Mouse (Mus musculus) kidney, postnatal 10 days (tissue): ENCODE results near the gene Gm10197.

Experiments used
- DNase-seq: peaks from one replicate; pipeline ENCODE4 v3.0.0; 2021; ENCODE audit warnings: mixed read lengths

Gene Gm10197

DNA sequence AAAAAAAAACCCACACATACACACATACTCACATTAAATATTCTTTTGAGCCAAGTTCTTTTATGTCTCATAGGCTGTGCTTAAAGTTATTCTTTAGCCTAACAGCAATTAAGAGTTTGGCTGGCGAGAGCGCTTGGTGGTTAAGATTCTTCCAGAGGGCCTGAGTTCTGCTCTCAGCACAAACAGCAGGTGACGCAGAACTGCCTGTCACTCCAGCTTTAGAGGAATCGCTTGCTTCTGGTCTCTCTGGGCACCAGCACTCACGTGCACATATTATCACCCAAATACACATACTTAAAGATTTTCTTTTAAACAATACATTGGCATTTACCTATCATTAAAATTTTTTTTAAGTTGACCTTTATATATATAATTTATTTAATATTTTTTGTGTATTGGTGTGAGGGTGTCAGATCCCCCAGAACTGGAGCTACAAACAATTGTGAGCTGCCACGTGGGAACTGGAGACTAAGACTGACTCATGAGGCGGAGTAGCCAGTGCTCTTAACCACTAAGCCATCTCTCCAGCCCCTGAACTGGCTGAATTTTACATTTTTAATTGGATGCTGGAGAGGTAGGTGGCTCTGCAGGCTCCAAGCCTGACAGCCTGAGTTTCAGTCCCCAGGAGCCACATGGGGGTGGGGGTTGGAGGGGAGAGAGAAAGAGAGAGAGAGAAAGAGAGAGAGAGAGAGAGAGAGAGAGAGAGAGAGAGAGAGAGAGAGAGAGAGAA lies 17.1 kb downstream of the Gm10197 start:
- DNase-seq: no peak

DNA sequence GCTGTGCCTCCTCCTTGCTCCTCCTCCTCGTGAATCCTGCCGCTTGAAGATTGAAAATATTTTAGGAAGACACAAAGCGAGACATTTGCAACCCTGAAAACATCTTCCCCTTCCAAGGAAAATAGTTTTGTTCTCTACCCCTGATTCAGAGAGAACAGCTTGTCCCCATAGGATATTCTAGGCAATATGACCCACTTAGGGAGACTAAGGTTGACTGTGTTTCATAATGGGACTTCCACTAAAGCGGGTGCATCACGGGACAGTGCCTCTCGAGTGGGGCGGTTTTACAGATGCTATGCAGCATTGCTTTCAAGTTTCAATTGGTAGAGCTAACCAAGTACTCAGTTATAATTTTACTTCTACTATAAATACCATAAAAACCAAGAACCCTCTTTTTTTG lies 17.7 kb downstream of the Gm10197 start:
- no peak for DNase-seq

DNA sequence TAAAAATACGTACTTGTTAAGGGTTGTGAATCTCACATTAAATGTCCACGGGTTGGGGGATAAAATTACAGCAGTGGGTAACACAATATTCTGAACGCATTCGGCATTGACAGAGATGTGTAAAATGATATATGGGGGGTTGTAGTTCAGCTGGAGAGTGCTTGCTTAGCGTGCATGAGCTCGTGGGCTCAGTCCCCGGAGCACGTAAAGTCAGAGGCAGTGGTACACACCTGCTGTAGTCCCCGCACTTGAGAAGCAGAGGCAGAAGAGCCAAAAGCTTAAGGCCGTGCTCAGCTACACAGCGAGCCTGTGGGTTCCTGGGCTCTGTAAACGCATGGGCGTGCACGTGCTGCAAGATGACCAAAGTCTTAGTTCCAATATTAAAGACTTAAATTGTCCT lies 25.8 kb downstream of the Gm10197 start:
- no peak for DNase-seq

DNA sequence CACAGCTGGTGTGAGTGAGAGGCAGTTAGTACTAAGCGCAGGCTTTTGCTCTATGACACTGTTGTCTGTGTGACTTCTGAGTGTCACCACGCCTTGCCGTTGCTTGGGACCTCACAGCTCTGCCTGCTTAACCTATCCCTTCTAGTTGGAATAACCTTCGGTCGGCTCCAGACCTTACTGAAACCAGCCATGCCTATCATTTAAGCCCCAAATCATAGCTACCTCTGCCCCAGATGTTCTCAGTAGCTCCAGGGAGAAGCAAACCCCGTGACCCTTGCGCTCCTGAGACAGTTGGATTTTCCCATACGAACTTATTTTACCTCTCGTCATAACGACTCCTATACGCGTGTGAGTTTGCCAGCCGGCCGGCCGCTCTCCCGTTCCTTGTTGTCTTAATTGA lies 27.5 kb downstream of the Gm10197 start:
- no peak for DNase-seq

DNA sequence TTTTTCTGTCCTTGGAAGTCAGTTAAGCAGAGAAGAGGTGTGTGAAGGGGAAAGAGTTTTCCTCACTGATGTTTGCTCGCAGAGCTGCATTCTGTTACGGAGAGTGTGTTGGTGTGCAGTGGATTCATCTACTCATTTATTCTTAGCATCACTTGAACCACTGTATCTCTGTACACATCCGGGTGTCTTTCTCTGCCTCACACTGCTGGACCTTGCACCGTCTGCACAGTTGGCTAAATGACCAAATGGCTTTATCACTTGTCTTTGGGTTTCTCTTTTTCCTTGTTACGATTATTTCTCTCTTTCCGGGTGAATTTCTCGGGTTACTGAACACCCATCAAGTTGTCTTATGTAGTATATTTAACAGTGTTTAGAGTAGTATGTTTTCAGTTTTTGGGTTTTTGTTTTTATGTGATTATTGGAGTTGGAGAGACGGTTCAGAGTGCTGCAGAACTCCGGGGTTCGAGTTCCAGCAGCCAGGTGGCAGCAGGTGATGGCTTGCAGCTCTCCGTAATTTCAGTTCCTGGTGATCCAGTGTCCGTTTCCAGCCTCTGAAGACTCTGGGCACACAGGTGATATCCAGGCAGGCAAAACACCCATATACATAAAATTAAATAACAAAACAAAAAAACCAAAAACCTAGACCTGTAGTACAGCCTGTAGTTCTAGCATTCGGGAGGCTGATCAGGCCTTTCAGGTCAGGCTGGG lies 28.2 kb downstream of the Gm10197 start:
- no peak for DNase-seq

DNA sequence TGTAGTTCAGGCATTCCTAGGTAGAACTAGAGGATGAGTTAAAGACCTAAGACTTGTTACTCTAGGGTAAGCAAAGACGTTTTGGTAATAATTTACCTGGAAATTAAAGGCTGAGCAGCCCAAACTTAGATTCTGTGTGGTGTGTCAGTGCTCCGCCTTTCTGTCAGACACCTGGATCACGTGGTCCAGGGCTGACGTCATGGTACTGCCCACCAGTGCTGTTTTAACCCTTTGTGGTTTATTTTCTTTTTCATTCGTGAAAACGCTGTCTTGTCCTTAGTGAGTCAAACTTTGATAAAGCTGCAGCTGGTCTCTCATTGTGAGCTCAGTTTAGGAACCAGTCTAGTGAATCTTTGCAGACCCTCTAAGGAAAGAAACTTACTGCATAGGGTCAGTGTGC lies 31.1 kb downstream of the Gm10197 start:
- peak; percentile 82 for DNase-seq

DNA sequence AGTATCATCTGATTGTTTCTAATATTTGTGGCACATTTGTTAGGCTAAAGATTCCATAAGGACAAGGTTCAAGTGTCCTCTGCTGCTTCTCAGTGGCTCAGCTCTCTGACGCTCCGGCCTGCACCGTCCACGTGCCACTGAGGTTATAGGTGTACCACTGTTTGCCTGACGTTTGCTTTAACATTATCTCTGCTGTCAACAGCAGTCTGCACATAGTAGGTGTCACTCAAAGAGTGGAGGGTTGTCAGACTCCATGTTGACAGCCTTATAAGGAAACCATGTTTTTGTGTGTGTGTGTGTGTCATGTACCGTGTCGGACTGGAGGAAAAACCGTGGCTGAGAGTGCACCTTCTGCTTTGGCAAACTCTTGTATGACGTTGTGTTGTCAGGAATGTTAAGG lies 36.3 kb downstream of the Gm10197 start:
- DNase-seq: no peak

DNA sequence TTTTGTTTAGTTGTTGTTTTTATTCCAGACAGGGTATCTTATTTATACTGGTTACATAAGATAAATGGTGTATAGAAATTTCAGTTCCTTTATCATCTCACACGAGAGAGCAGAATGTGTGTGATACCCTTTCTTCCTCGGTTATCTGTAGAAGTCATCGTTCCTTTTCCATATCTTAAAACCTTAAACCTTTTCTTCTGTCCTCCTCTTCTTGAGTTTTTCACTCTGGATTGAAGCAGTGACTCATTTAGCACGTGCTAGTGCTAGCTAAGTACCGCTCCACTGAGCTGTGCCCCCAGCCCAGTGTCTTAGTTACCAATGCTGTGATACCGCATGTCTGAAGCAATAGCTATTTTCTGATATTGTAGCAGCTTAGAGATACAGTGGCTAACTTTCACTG lies 37.8 kb downstream of the Gm10197 start:
- DNase-seq: no peak

DNA sequence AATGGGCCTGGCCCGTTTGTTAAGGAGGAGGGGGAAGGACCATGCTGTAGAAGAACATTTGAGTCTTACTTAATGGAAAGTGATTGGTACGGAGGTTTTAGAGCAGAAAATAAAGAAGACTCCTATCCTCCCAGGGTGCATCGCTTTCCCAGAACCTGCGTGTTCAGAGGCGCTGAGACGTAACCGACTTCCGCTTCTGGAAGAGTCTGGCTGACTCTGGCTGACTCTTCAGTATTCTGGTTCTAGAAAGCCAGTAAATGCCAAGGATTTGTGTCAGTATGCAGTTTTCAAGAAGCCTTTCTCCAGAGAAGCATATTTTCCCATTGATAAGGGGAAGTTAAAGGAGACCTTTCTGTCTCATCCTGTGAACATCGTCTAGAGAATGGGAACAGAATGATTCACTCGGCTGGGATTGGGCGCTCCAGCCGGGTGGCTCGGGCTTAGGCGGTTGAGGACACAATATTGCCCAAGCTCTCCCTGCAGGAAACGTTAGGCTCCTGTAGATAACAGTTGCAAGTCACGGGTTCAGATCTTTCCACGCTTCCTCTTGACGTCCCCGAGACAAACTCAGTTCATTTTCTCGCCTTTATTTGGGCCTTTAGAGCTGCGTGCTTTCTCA lies 39.6 kb downstream of the Gm10197 start:
- DNase-seq: no peak

DNA sequence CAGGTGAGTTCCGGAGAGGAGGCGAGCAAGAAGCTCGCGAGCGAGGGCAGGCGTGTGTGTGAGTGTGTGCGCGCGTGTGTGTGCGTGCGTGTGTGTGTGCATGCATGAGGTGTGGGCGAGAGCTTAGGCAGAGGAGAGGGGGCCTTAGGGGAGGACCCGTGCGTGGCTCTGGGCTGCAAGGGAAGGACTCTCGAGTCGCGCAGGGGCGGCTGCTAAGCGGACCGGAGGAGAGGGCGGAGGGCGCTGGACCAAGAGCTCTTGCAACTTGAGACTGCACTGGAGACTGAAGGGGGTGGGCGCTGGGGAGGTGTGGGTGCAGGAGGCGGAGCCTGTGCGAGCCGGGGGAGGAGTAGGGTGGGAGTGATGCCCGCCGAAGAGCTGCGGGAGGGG lies 41.6 kb downstream of the Gm10197 start:
- DNase-seq: peak; percentile 92

DNA sequence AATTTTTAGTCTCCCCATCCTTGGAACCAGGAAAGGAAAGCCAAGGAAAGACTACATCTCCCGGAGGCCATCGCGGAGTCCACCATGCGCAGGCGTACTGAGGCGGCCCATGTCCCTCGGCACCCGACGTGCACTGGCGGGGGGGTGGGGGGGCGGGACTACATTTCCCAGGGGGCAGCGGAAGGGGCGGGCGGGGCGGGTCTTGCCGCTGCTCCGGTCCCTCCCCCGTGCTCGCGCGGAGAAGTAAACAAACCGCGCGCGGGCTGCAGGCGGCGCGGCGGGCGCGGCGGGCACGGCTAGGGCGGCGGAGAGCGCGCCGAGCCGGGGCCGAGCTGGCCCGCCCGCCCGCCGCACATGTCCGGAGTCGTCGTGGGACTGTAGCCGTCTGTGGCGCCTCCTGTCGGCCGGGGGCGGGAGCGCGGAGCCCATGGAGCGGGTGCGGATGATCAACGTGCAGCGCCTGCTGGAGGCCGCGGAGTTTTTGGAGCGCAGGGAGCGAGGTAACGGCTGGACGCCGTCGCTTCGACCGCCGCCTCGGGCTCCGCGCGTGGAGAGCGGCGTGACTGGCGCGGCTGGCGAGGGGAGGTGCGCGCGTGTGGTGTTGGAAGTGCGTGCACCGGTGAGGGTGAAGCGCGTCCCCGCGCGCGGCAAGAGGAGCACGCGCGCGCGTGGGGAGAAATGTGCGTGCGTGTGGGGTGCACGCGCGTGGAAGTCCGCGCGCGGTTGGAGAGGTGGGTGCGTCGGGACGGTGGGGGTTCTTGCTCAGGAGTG lies 42.2 kb downstream of the Gm10197 start:
- peak; percentile 96 for DNase-seq

DNA sequence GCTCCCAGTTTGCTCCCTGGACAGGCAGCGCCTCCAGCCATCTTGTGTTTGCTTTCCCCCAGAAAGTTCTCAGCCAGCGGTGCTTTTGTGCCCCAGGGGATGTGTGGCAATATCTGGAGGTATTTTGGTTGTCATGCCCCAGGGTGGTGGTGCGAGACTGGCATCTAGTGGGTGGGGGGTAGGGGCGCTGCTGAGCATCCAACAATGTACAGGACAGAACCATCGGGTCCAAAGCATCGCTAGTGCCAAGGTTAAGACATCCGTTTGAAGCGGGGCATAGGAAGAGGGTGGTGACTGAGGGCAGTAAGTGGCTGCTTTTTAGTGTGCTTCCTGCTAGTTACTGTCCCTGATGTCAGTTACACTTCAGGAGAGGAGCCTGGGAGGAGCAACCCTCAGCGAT lies 43.5 kb downstream of the Gm10197 start:
- DNase-seq: no peak

DNA sequence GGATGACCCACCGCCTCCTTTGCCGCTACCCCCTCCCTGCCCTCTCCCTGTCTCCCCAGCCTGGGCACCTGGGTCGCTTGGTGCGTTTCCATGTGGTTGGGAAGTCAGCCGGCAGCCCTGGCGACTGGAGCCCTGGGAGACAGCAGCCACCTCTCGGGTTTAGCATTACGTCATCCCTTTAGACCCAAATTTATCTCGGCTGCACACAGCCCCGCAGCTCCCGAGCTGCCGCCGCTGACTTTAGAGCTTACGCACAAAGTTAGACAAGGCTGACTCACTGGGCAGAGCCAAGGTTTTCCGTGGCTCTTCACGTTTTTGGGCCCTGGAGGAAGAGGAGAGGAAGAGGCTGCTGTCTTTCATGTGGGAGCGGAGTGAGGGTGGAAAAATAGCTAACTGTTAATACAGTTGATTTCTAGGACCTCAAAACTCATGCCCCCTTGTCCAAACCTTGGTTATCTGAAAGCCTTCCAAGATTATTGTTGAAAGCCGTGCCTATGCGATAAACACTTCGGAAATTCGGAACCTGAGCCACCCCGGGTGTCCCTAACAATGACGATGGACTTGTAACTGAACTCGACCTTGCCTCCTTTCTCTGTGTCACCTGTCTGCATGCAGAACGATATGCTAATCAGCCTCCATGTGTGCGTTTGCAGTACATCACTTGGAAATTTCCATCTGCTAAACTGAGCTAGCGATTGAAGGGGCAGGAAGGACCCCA lies 45.8 kb downstream of the Gm10197 start:
- peak; percentile 52 for DNase-seq

DNA sequence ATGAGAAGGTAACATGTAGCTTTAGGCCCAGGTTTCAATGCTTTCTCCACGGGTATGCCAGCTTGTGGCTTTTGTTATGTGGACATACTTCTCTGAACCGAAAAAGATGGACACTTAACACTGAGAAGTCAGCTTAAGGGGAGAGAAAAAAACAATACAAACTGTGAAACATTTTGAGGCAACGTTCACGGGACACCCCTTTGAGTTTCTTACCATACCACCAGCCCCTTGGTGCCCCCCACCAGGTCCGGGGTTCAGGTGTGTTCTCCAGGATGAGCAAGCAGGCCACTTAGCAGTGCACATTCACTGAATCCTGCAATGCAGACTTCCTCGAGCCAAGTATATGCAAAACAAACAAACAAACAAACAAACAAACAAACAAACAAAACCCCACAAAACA lies 46.7 kb downstream of the Gm10197 start:
- DNase-seq: no peak

DNA sequence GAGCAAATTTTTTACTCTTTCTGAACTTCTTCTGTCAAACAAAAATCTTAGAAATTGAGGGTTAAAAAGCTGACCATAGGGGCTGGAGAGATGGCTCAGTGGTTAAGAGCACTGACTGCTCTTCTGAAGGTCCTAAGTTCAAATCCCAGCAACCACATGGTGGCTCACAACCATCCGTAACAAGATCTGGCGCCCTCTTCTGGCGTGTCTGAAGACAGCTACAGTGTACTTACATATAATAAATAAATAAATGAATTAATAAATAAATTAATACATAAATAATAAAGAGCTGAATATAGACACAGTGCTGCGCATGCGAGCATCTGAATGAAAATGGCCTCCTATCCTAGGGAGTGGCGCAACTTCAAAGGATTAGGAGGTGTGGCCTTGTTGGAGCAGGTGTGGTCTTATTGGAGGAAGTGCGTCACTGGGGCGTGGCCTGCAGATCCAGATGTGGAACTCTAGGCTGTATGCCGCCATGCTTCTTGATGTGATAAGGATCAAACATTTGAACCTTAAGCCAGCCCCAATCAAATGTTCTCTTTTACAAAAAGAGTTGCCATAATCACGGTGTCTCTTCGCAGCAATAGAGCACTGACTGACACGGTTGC lies 49.0 kb downstream of the Gm10197 start:
- DNase-seq: no peak
